Mouse (Mus musculus): ENCODE data around the gene Cntnap2. TPM values are rescaled to one million over a fixed set of nuclear protein-coding genes. Genes with fewer than 3 reads are reported as not detected.
A peak's percentile ranks its signal among the peaks of the same experiment; 100 is the strongest.
"Not testable (repeated sequence)": the region's sequence is repeated elsewhere in the genome, so short reads cannot be mapped to it uniquely, and the experiment has no call there.

Cntnap2 gene
- polyA plus RNA-seq, 1 experiment from 2014 or later = 1.3 TPM

DNA sequence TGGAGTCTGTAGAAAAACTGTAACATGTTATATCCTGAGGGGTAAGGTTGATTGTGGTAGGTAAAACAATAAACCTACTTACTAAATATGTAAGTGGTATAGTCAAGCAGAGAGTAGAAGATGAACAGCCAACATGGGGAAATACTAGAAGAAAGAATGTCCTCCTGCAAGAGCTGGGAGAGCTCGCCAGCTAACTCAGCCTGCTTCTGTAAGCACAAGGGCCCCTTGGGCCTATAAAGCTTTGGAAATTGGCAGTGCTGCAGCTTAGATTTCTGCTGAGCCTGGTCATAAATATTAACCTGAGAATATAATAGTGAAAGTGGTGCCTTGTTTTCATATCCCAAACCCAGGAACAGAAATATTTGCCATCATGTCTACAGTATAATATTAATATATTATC lies 2164.4 kb downstream of the Cntnap2 start:
- not testable (repeated sequence) for ATAC-seq (replicated peaks; ENCODE audit: low FRiP score, low TSS enrichment, low read depth)

DNA sequence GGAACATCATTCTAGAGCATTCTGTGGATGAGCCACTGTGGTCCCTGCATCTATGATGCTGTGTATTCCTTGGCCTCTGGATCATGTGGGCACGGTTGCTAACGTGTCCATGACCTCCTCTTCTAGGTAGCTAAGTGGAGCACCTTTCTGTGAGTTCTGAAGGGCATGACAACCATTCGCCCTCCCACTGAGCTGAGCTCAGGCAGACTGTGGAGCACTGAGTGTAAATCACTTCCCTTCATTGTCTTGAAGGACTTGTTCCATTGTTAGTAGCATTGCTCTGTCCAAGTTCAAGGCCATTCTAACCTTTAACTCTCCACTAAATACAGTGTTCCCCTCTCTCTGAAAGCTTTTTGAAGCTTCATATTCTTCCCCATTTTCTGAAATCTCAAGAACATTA lies 2166.2 kb downstream of the Cntnap2 start:
- H3K4me1 ChIP-seq (replicated peaks; ENCODE audit: control insufficient read depth, insufficient read depth, low read length); H3K36me3 ChIP-seq (ENCODE audit: control insufficient read depth, insufficient read depth, low read length); ATAC-seq (replicated peaks; ENCODE audit: low FRiP score, low TSS enrichment, low read depth); H3K4me2 ChIP-seq (ENCODE audit: low read length); H3K27ac ChIP-seq (ENCODE audit: low read depth); H3K9ac ChIP-seq (ENCODE audit: low read length); DNase-seq (ENCODE audit: low spot score); H3K4me3 ChIP-seq (ENCODE audit: low read depth, low read length); H3K27me3 ChIP-seq (replicated peaks; ENCODE audit: control insufficient read depth, insufficient read depth, low read length); H3K9me3 ChIP-seq (ENCODE audit: control insufficient read depth, low read length): not testable (repeated sequence)
- WGBS = 84% methylated on average over 3 of the region's 3 CpGs

More for the DNA sequence above, 2164.4 kb downstream of the Cntnap2 start:
- H3K36me3 ChIP-seq (ENCODE audit: control insufficient read depth, insufficient read depth, low read length); H3K27me3 ChIP-seq (replicated peaks; ENCODE audit: control insufficient read depth, insufficient read depth, low read length); H3K4me1 ChIP-seq (replicated peaks; ENCODE audit: control insufficient read depth, insufficient read depth, low read length); H3K9me3 ChIP-seq (ENCODE audit: control insufficient read depth, low read length); H3K4me2 ChIP-seq (ENCODE audit: low read length); DNase-seq (ENCODE audit: low spot score); H3K27ac ChIP-seq (ENCODE audit: low read depth); H3K4me3 ChIP-seq (ENCODE audit: low read depth, low read length); H3K9ac ChIP-seq (ENCODE audit: low read length): not testable (repeated sequence)
- WGBS = 54% methylated on average over 1 of the region's 1 CpGs

DNA sequence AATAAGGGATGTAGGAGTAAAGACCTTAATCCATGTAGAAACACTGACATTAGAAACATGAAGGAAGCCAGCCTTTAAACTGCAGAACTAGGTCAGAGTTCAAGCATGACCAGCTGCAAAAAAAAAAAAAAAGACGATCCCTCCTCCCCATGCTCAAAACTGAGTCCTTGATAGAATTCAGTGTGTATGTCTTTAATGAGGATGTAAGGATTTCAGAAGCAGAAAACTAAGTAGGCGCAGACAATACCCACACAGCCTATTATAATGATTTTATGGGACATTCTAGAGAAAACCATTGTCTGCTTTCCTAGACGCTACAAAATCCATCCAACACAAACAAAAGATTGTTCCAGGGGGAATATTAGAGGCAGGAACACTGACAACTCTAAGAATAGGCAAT lies 2168.4 kb downstream of the Cntnap2 start:
- H3K9ac ChIP-seq (ENCODE audit: low read length) = no peak overlapping the region
- H3K27me3 ChIP-seq (replicated peaks; ENCODE audit: control insufficient read depth, insufficient read depth, low read length) = no peaks in the 10 kb centered on the region
- ATAC-seq (replicated peaks; ENCODE audit: low FRiP score, low TSS enrichment, low read depth) (no peak), DNase-seq (ENCODE audit: low spot score) (no peak)
- H3K4me1 ChIP-seq (replicated peaks; ENCODE audit: control insufficient read depth, insufficient read depth, low read length) = no peaks in the 10 kb centered on the region
- H3K9me3 ChIP-seq (ENCODE audit: control insufficient read depth, low read length) = no peaks in the 10 kb centered on the region
- no peak overlapping the region for H3K27ac ChIP-seq (ENCODE audit: low read depth)
- WGBS = 48% methylated on average over 3 of the region's 3 CpGs
- no peak overlapping the region for H3K4me3 ChIP-seq (ENCODE audit: low read depth, low read length)
- H3K4me2 ChIP-seq (ENCODE audit: low read length) = no peak overlapping the region
- H3K36me3 ChIP-seq (ENCODE audit: control insufficient read depth, insufficient read depth, low read length) = no peaks in the 10 kb centered on the region

DNA sequence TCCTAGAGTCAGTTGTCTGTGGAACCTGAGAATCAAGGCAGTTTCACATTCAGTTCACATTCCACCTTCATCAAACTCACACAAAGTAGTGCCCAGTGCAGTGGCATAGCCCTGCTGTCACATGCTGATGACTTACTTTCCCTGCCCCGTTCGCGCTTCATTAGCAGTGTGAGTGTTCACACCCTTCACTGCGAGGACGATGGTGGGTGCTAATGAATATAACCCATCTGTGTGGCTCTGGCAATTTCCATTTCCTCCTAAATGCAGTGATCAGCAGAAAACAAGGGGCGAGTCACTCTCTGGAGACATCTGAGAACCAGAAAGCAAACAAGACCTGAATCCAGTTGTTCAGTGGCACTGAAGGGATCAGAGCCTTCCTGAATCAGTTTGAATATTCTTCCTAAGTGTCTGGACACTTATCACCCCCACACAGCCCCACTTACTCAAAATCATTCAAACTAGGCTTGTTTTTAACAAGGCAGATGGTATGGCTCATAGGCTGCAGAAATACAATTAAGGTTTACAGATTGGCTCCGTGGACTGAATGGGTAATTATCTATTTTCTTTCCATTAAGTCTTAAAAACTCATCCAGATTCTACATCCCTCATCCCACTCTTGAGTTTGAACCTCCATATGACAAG lies 2169.6 kb downstream of the Cntnap2 start:
- no peak overlapping the region for H3K9ac ChIP-seq (ENCODE audit: low read length)
- DNase-seq (ENCODE audit: low spot score) (no peak), ATAC-seq (replicated peaks; ENCODE audit: low FRiP score, low TSS enrichment, low read depth) (no peak)
- no peaks in the 10 kb centered on the region for H3K36me3 ChIP-seq (ENCODE audit: control insufficient read depth, insufficient read depth, low read length)
- WGBS = 55% methylated on average over 7 of the region's 7 CpGs
- H3K9me3 ChIP-seq (ENCODE audit: control insufficient read depth, low read length) = no peaks in the 10 kb centered on the region
- H3K4me2 ChIP-seq (ENCODE audit: low read length) = no peak overlapping the region
- no peak overlapping the region for H3K4me3 ChIP-seq (ENCODE audit: low read depth, low read length)
- no peaks in the 10 kb centered on the region for H3K27me3 ChIP-seq (replicated peaks; ENCODE audit: control insufficient read depth, insufficient read depth, low read length)
- H3K27ac ChIP-seq (ENCODE audit: low read depth) = no peak overlapping the region
- H3K4me1 ChIP-seq (replicated peaks; ENCODE audit: control insufficient read depth, insufficient read depth, low read length) = no peaks in the 10 kb centered on the region

DNA sequence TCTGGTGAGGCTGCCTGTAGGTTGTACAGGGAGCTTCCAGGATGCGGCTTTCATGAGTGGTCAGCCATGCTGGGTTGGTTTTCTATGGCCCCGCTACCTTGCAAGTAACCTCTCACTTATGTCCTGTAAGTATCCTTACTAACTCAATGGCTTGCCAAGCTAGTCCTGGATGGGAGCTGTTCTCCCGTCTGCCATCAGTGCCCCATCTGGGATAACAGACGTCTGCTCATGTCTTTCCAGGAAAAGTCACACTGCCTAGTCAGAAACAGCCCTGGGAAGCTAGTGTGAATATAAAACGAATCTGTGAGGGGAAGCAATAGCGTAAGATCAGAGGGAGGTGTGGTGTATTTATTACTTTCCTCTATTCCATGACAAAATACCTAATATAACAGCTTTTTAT lies 2172.4 kb downstream of the Cntnap2 start:
- Histone ChIP-seq H3K9me3 (ENCODE audit: control insufficient read depth, low read length) (no peaks in the 10 kb centered on the region), H3K4me1 (replicated peaks; ENCODE audit: control insufficient read depth, insufficient read depth, low read length) (no peaks in the 10 kb centered on the region), H3K4me3 (ENCODE audit: low read depth, low read length) (no peak overlapping the region), H3K27ac (ENCODE audit: low read depth) (no peak overlapping the region), H3K4me2 (ENCODE audit: low read length) (no peak overlapping the region), H3K27me3 (replicated peaks; ENCODE audit: control insufficient read depth, insufficient read depth, low read length) (no peaks in the 10 kb centered on the region), H3K9ac (ENCODE audit: low read length) (no peak overlapping the region), H3K36me3 (ENCODE audit: control insufficient read depth, insufficient read depth, low read length) (no peaks in the 10 kb centered on the region)
- ATAC-seq (replicated peaks; ENCODE audit: low FRiP score, low TSS enrichment, low read depth) (no peak), DNase-seq (ENCODE audit: low spot score) (no peak)
- WGBS = 64% methylated on average over 6 of the region's 6 CpGs

DNA sequence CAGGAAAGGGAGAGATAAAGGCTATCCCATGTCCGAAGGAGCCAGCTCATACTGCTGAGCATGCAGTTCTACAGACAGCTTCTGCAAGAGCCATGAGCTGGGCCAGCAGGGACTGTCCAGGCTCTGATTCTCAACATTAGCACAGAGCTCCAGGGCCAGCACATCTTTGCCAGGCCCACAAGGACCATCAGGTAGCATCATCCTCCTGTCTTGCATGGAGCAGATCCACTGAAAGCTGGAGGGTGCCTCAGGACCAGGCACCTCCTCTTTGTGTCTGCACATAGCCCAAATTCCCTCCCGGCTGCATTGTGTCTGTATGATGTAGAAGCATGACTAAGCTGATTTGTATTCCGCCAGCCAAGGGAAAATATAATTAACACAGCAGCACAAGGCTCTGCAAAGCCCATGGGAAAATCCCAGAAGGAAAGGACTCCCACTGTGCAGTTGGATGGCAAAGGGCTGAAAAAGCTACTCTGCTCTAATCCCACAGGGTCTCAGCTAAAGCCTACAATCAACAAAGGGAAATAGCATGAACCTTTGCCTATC lies 2180.3 kb downstream of the Cntnap2 start:
- H3K27me3 ChIP-seq (replicated peaks; ENCODE audit: control insufficient read depth, insufficient read depth, low read length) = no peaks in the 10 kb centered on the region
- H3K27ac ChIP-seq (ENCODE audit: low read depth) = no peak overlapping the region
- ATAC-seq (replicated peaks; ENCODE audit: low FRiP score, low TSS enrichment, low read depth) (no peak), DNase-seq (ENCODE audit: low spot score) (no peak)
- no peaks in the 10 kb centered on the region for H3K36me3 ChIP-seq (ENCODE audit: control insufficient read depth, insufficient read depth, low read length)
- H3K9me3 ChIP-seq (ENCODE audit: control insufficient read depth, low read length) = no peaks in the 10 kb centered on the region
- 48% methylated on average over 3 of the region's 3 CpGs for WGBS
- H3K4me3 ChIP-seq (ENCODE audit: low read depth, low read length) = no peak overlapping the region
- H3K9ac ChIP-seq (ENCODE audit: low read length) = no peak overlapping the region
- no peak overlapping the region for H3K4me2 ChIP-seq (ENCODE audit: low read length)
- H3K4me1 ChIP-seq (replicated peaks; ENCODE audit: control insufficient read depth, insufficient read depth, low read length) = no peaks in the 10 kb centered on the region

DNA sequence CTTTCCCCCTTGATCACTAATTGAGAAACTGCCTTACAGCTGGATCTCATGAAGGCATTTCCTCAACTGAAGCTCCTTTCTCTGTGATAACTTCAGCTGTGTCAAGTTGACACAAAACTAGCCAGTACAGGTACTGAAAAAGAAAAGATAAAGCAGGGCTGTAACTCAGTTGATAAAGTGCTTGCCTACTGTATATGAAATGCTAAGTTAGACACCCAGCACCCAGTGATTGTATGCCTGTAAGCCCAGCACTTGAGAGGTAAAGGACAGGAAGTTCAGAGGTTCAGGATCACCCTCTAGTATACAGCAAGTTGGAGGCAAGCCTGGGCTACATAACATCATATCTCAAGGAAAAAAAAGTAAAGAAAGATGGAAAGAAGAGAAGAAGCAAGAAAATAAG lies 2182.2 kb downstream of the Cntnap2 start:
- H3K4me3 ChIP-seq (ENCODE audit: low read depth, low read length) = no peak overlapping the region
- H3K36me3 ChIP-seq (ENCODE audit: control insufficient read depth, insufficient read depth, low read length) = no peaks in the 10 kb centered on the region
- no peaks in the 10 kb centered on the region for H3K9me3 ChIP-seq (ENCODE audit: control insufficient read depth, low read length)
- H3K4me2 ChIP-seq (ENCODE audit: low read length) = no peak overlapping the region
- 0 out of 2 replicates have a peak, but pooled peaks cover 6% of the 10 kb centered on the region for H3K4me1 ChIP-seq (replicated peaks; ENCODE audit: control insufficient read depth, insufficient read depth, low read length)
- H3K9ac ChIP-seq (ENCODE audit: low read length) = no peak overlapping the region
- H3K27me3 ChIP-seq (replicated peaks; ENCODE audit: control insufficient read depth, insufficient read depth, low read length) = no peaks in the 10 kb centered on the region
- DNase-seq (ENCODE audit: low spot score) (no peak), ATAC-seq (replicated peaks; ENCODE audit: low FRiP score, low TSS enrichment, low read depth) (no peak)
- H3K27ac ChIP-seq (ENCODE audit: low read depth) = no peak overlapping the region

DNA sequence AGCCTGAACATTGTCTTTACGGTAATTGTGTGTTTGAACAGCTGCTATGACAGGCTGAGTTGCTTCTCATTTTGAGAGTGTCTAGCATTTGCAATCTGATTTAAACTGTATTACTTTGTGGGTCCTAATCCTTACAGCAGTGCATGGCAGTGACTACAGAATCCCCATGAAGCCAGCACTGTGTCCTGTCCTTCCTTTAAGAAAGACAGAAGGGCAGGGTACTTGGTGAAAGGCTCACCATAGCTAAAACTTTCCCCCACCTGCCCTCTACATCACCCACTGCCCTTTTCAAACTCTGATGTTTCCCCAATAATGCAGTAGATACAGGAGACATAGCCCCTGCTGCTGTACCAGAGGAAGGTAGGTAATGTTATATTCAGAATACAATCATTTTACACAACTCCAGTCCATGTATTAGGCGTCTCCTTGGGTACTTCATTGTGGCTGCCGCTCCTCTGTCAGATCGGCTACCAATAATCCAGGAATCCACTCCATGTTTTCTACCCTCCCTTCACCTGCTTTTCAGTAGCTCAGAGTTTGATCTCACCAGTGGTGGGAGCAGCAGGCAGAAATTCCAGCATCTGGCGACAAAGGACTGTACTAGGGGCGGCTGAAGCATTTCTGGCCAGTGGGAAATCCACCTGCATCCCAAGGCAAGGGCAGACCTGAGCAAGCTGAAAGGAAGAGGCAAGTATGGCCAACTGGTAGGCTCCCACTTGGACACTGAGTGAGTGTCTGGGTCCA lies 2184.9 kb downstream of the Cntnap2 start:
- WGBS = 16% methylated on average over 6 of the region's 6 CpGs
- Histone ChIP-seq H3K4me3 (ENCODE audit: low read depth, low read length) (peak overlapping the region; percentile 18), H3K4me2 (ENCODE audit: low read length) (peak overlapping the region; percentile 32), H3K4me1 (replicated peaks; ENCODE audit: control insufficient read depth, insufficient read depth, low read length) (0 out of 2 replicates have a peak, but pooled peaks cover 6% of the 10 kb centered on the region), H3K27me3 (replicated peaks; ENCODE audit: control insufficient read depth, insufficient read depth, low read length) (no peaks in the 10 kb centered on the region), H3K9ac (ENCODE audit: low read length) (no peak overlapping the region), H3K9me3 (ENCODE audit: control insufficient read depth, low read length) (no peaks in the 10 kb centered on the region), H3K36me3 (ENCODE audit: control insufficient read depth, insufficient read depth, low read length) (no peaks in the 10 kb centered on the region), H3K27ac (ENCODE audit: low read depth) (no peak overlapping the region)
- ATAC-seq (replicated peaks; ENCODE audit: low FRiP score, low TSS enrichment, low read depth) = peak; percentile 81
- DNase-seq (ENCODE audit: low spot score) = peak; percentile 59

Data from intestine, embryonic 14.5 days (tissue).